Mouse (Mus musculus): Measurements from ENCODE around the gene Vmn2r5. TPM values are rescaled to one million over a fixed set of nuclear protein-coding genes. Genes with fewer than 3 reads are reported as not detected.
"Not testable (repeated sequence)": the region's sequence is repeated elsewhere in the genome, so short reads cannot be mapped to it uniquely, and the experiment has no call there.

Gene Vmn2r5
- total RNA-seq (2021) = not detected
- long read RNA-seq, experiment 1 = 0 reads
- long read RNA-seq, experiment 2 = 0 reads

GRCm38 (mm10) chr3:64509742-64510141 is at the start of gene Vmn2r5:
Gene Vmn2r5, minus strand, starts transcription at chr3:64509842.
- not testable (repeated sequence) for DNase-seq

- not testable (repeated sequence) for DNase-seq
These were observed 13.9 kb upstream of the Vmn2r5 start for GRCm38 (mm10) chr3:64523585-64523984.

Other genes starting within 250 kb of the Vmn2r5 start
- not detected for gene Vmn2r3, start 220.1 kb downstream of the Vmn2r5 start, total RNA-seq (2021)
- not detected for gene Vmn2r4, start 94.5 kb downstream of the Vmn2r5 start, total RNA-seq (2021)
- not detected for gene Vmn2r6, start 56.0 kb upstream of the Vmn2r5 start, total RNA-seq (2021)